Mouse (Mus musculus) heart, embryonic 15.5 days (tissue): ENCODE data around the gene Gm48551. TPM values are rescaled to one million over a fixed set of nuclear protein-coding genes. Genes with fewer than 3 reads are reported as not detected.

Source experiments
- ATAC-seq: fragments of 200-750 bp; cut with Nextera tagmentation; replicated peaks from 2 replicates; pipeline ENCODE4 v1.8.0; 2017; ENCODE audit warnings: low read depth, moderate TSS enrichment; ENCODE audit not compliant: insufficient number of reproducible peaks, insufficient read depth, low FRiP score
- H3K27ac ChIP-seq: fragments of 300-500 bp; sonication (generic); 2 replicates; pipeline ENCODE4 v1.5.1; 2015; ENCODE audit warnings: mild to moderate bottlenecking, inconsistent platforms
- H3K27me3 ChIP-seq: fragments of 300-500 bp; sonication (generic); 2 replicates; pipeline ENCODE4 v1.6.1; 2015; ENCODE audit warnings: inconsistent platforms
- H3K36me3 ChIP-seq: fragments of 300-500 bp; sonication (generic); 2 replicates; pipeline ENCODE4 v1.6.1; 2015; ENCODE audit warnings: mild to moderate bottlenecking, inconsistent platforms
- H3K4me1 ChIP-seq: fragments of 300-500 bp; sonication (generic); replicated peaks from 2 replicates; pipeline ENCODE4 v1.6.1; 2015; ENCODE audit warnings: inconsistent platforms
- H3K4me2 ChIP-seq: fragments of 300-500 bp; sonication (generic); 2 replicates; pipeline ENCODE4 v1.6.1; 2015; ENCODE audit warnings: inconsistent platforms, mild to moderate bottlenecking, moderate library complexity
- H3K4me3 ChIP-seq: fragments of 300-500 bp; sonication (generic); 2 replicates; pipeline ENCODE4 v1.5.1; 2015; ENCODE audit warnings: mild to moderate bottlenecking, inconsistent platforms
- H3K9ac ChIP-seq: fragments of 300-500 bp; sonication (generic); 2 replicates; pipeline ENCODE4 v1.6.1; 2015; ENCODE audit warnings: mild to moderate bottlenecking, inconsistent platforms
- H3K9me3 ChIP-seq: fragments of 300-500 bp; sonication (generic); replicated peaks from 2 replicates; pipeline ENCODE4 v1.6.1; 2016; ENCODE audit warnings: inconsistent platforms
- WGBS: fragments of 180-500 bp; shearing (Covaris S2); methylation state at CpG from one replicate; pipeline ENCODE4 v1.1.7; 2015; ENCODE audit warnings: mixed read lengths; 5-methylcytosine and 5-hydroxymethylcytosine counted together
- polyA plus RNA-seq: library from polyadenylated mRNA; unstranded; fragments of >200 nt; fragmentation: Nextera tagmentation; extraction: Ambion mirVana; gene quantifications from 2 replicates; pipeline ENCODE4 v1.2.1, GENCODE M21; 2015

The Gm48551 gene
- polyA plus RNA-seq, 1 experiment from 2014 or later: 2.2 TPM

- H3K36me3 ChIP-seq: peaks cover 26% of the 10 kb centered on the region; the same call in 1 of the 2 replicates
- H3K4me3 ChIP-seq: peak overlapping the region; percentile 93
- WGBS: 48% methylated on average over 2 of the region's 2 CpGs
- H3K4me1 ChIP-seq: peaks cover 36% of the 10 kb centered on the region
- peak overlapping the region; percentile 98 for H3K9ac ChIP-seq
- no peak for ATAC-seq
- H3K27me3 ChIP-seq: no peaks in the 10 kb centered on the region
- H3K27ac ChIP-seq: peak overlapping the region; percentile 77
- H3K9me3 ChIP-seq: no peaks in the 10 kb centered on the region
- H3K4me2 ChIP-seq: peak overlapping the region; percentile 89
These were observed 7.0 kb upstream of the Gm48551 start for GRCm38 (mm10) chr10:81377362-81377664.

- Histone ChIP-seq H3K9ac (peak within 1 kb of the TSS; percentile 98), H3K27ac (peak within 1 kb of the TSS; percentile 77), H3K4me2 (peak within 1 kb of the TSS; percentile 89), H3K36me3 (peaks cover 21% of the 10 kb centered on the region; the same call in 1 of the 2 replicates), H3K9me3 (no peaks in the 10 kb centered on the region), H3K4me1 (peaks cover 39% of the 10 kb centered on the region), H3K27me3 (no peaks in the 10 kb centered on the region), H3K4me3 (peak within 1 kb of the TSS; percentile 93)
- WGBS: 1% methylated on average over 48 of the region's 59 CpGs
- ATAC-seq: 0 out of 2 replicates have a peak, but pooled peaks have one; percentile 8
These were observed 6.3 kb upstream of the Gm48551 start, which contains the start of gene Fzr1 for GRCm38 (mm10) chr10:81377793-81378552. Gene Fzr1, minus strand, starts transcription at chr10:81378516.

- Histone ChIP-seq H3K4me3 (peak overlapping the region; percentile 93), H3K4me2 (peak overlapping the region; percentile 89), H3K36me3 (peaks cover 14% of the 10 kb centered on the region; the same call in 1 of the 2 replicates), H3K27me3 (no peaks in the 10 kb centered on the region), H3K9me3 (no peaks in the 10 kb centered on the region), H3K4me1 (peaks cover 39% of the 10 kb centered on the region), H3K27ac (peak overlapping the region; percentile 77), H3K9ac (peak overlapping the region; percentile 60)
- under 1% methylated on average over 46 of the region's 46 CpGs for WGBS
- peak; percentile 93 for ATAC-seq
These were observed 5.6 kb upstream of the Gm48551 start for GRCm38 (mm10) chr10:81378553-81379182.

- no peaks in the 10 kb centered on the region for H3K27me3 ChIP-seq
- peaks cover 11% of the 10 kb centered on the region; the same call in 1 of the 2 replicates for H3K36me3 ChIP-seq
- no peaks in the 10 kb centered on the region for H3K9me3 ChIP-seq
- no peak for ATAC-seq
- peaks cover 39% of the 10 kb centered on the region for H3K4me1 ChIP-seq
- H3K4me3 ChIP-seq: peak overlapping the region; percentile 93
- 58% methylated on average over 3 of the region's 3 CpGs for WGBS
- H3K4me2 ChIP-seq: peak overlapping the region; percentile 79
- H3K9ac ChIP-seq: peak overlapping the region; percentile 60
- peak overlapping the region; percentile 68 for H3K27ac ChIP-seq
These were observed 5.1 kb upstream of the Gm48551 start for GRCm38 (mm10) chr10:81379183-81379553.

- ATAC-seq: no peak
- H3K27ac ChIP-seq: no peak overlapping the region
These were observed 4.4 kb upstream of the Gm48551 start for GRCm38 (mm10) chr10:81379809-81380378.

GRCm38 (mm10) chr10:81382039-81382438 lies 2.2 kb upstream of the Gm48551 start:
- Histone ChIP-seq H3K36me3 (peaks cover 9% of the 10 kb centered on the region), H3K9me3 (no peaks in the 10 kb centered on the region), H3K27ac (peak overlapping the region; percentile 11), H3K4me2 (no peak overlapping the region), H3K9ac (no peak overlapping the region), H3K4me3 (no peak overlapping the region), H3K4me1 (peaks cover 34% of the 10 kb centered on the region), H3K27me3 (no peaks in the 10 kb centered on the region)
- no peak for ATAC-seq
- 23% methylated on average over 5 of the region's 5 CpGs for WGBS

More at GRCm38 (mm10) chr10:81379809-81380378, 4.4 kb upstream of the Gm48551 start:
- Histone ChIP-seq H3K9ac (no peak overlapping the region), H3K4me1 (peaks cover 39% of the 10 kb centered on the region), H3K36me3 (peaks cover 8% of the 10 kb centered on the region; the same call in 1 of the 2 replicates), H3K27me3 (no peaks in the 10 kb centered on the region), H3K4me3 (no peak overlapping the region), H3K9me3 (no peaks in the 10 kb centered on the region), H3K4me2 (no peak overlapping the region)
- WGBS: 82% methylated on average over 6 of the region's 6 CpGs

GRCm38 (mm10) chr10:81384605-81384982 lies 328 bp downstream of the Gm48551 start:
- peak overlapping the region; percentile 95 for H3K4me3 ChIP-seq
- H3K4me2 ChIP-seq: peak overlapping the region; percentile 87
- peak; percentile 34; the same call in 1 of the 2 replicates for ATAC-seq
- H3K36me3 ChIP-seq: peaks cover 28% of the 10 kb centered on the region
- H3K27ac ChIP-seq: peak overlapping the region; percentile 86
- peaks cover 29% of the 10 kb centered on the region for H3K4me1 ChIP-seq
- WGBS: 0% methylated on average over 19 of the region's 19 CpGs
- H3K9me3 ChIP-seq: no peaks in the 10 kb centered on the region
- H3K27me3 ChIP-seq: no peaks in the 10 kb centered on the region
- H3K9ac ChIP-seq: peak overlapping the region; percentile 86

GRCm38 (mm10) chr10:81385603-81386306 lies 1.5 kb downstream of the Gm48551 start:
- no peaks in the 10 kb centered on the region for H3K27me3 ChIP-seq
- no peak overlapping the region for H3K9ac ChIP-seq
- H3K36me3 ChIP-seq: peaks cover 28% of the 10 kb centered on the region
- peaks cover 37% of the 10 kb centered on the region for H3K4me1 ChIP-seq
- WGBS: 75% methylated on average over 22 of the region's 22 CpGs
- H3K4me2 ChIP-seq: peak overlapping the region; percentile 87
- H3K27ac ChIP-seq: no peak overlapping the region
- ATAC-seq: no peak
- H3K4me3 ChIP-seq: peak overlapping the region; percentile 95
- no peaks in the 10 kb centered on the region for H3K9me3 ChIP-seq

GRCm38 (mm10) chr10:81387716-81388115 lies 3.5 kb downstream of the Gm48551 start:
- no peak overlapping the region for H3K27ac ChIP-seq
- H3K9ac ChIP-seq: no peak overlapping the region
- H3K4me1 ChIP-seq: peaks cover 29% of the 10 kb centered on the region
- H3K4me3 ChIP-seq: no peak overlapping the region
- 92% methylated on average over 20 of the region's 20 CpGs for WGBS
- peaks cover 28% of the 10 kb centered on the region for H3K36me3 ChIP-seq
- no peaks in the 10 kb centered on the region for H3K27me3 ChIP-seq
- H3K4me2 ChIP-seq: no peak overlapping the region
- no peaks in the 10 kb centered on the region for H3K9me3 ChIP-seq
- ATAC-seq: no peak

DNA sequence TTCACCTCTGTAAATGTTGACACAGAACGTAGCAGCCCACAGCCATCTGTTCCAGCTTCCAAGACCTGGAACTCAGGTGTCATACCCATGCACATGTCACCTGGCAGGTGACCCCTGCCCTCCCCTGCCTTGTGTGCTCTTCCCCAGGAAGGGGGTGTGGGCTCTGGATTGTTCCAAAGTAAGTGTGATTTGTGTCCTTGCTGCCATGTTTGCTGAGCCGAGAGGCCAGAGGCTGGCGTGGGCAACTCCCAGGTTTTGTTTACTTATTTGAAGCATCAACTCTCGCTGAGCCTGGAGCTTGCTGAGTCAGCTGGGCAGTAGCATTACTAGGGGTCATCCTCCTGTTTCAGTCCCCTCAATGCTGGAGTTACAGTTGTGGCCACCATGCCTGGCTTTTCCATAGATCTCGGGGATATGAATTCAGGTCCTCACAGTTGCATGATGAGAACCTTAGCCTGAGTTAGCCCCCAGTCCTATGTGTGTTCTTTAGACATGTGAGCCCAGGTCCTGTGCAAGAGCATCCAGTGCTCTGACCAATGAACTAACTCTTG lies 4.3 kb downstream of the Gm48551 start, which contains the start of gene Gm48552:
TSS of gene Gm48552 (plus strand) at position 501 of the 551 bp plus-strand sequence.
- Histone ChIP-seq H3K27me3 (no peaks in the 10 kb centered on the region), H3K9ac (peak within 1 kb of the TSS; percentile 36), H3K9me3 (no peaks in the 10 kb centered on the region), H3K4me3 (no peak within 1 kb of the TSS), H3K36me3 (peaks cover 28% of the 10 kb centered on the region), H3K27ac (peak within 1 kb of the TSS; percentile 63), H3K4me2 (no peak within 1 kb of the TSS), H3K4me1 (peaks cover 37% of the 10 kb centered on the region)
- ATAC-seq: no peak
- WGBS: 85% methylated on average over 5 of the region's 5 CpGs
